Mouse (Mus musculus): ENCODE data around the gene Haus4.

GRCm38 (mm10) chr14:54572122-54572521, 17.7 kb upstream of the Haus4 start:
- no peak for TF ChIP-seq CTCF (IDR thresholded peaks at IDR 0.05; ENCODE audit: low read depth, low read length)
- no peak for TF ChIP-seq EP300 (IDR thresholded peaks at IDR 0.05; ENCODE audit: insufficient read depth, low read depth, low read length)

Data from ES-Bruce4 (cell line).